Mouse (Mus musculus) embryo, embryonic 10 days (tissue): ENCODE results near the gene Adgrg6.

ENCODE experiments used
- DNase-seq: peaks from one replicate; pipeline ENCODE4 v3.0.0-alpha.2; 2015; ENCODE audit warnings: low spot score

The Adgrg6 gene

GRCm38 (mm10) chr10:14391025-14391639, 154.3 kb downstream of the Adgrg6 start:
- DNase-seq = peak; percentile 82

GRCm38 (mm10) chr10:14385574-14385973, 159.9 kb downstream of the Adgrg6 start:
- no peak for DNase-seq

GRCm38 (mm10) chr10:14365065-14365589, 180.3 kb downstream of the Adgrg6 start:
- no peak for DNase-seq

- DNase-seq = no peak
Measured at GRCm38 (mm10) chr10:14363226-14363625, 182.2 kb downstream of the Adgrg6 start.

- no peak for DNase-seq
Measured at GRCm38 (mm10) chr10:14358271-14358670, 187.2 kb downstream of the Adgrg6 start.
